Comparison of ENCODE assay signal across 10 mouse cellular contexts in the genomic region with DNA sequence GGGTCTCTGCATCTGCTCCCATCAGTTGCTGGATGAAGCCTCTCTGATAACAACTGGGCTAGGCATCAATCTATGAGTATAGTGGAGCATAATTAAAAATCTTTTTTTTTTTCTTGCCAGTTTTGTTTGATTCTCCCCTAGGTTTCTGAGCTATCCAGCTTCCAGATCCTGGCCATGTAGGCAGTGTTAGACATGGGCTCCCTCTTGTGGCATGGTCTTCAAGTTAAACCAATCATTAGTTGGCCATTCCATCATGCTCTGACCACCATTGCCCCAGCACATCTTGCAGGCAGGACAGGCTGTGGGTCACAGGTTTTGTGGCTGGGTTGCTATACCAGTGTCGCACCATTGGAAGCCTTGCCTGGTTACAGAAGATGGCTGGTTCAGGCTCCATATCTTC.
DNase-seq lines count a peak whose midpoint lies in the region; ATAC-seq and TF ChIP-seq lines count a peak whose summit lies in the region.
"Had no signal": no experiment of that assay in that cellular context is flagged by ENCODE, and none has a peak within 500 bp of the region (broad histone marks: within the 10 kb centered on the region; RNA-seq: fewer than 3 reads in every experiment).

No protein-coding gene starts in this region.

- no peak overlapping the region for H3K4me2 ChIP-seq in heart, postnatal 0 days (ENCODE audit: low read depth, low read length)
- H3K4me2 ChIP-seq in heart, embryonic 11.5 days: no peak overlapping the region
- no peak overlapping the region for H3K4me2 ChIP-seq in midbrain, embryonic 14.5 days (ENCODE audit: low read length)
- no peak overlapping the region for H3K4me2 ChIP-seq in midbrain, embryonic 16.5 days (ENCODE audit: low read length)
- H3K4me2 ChIP-seq: embryonic facial prominence, embryonic 13.5 days had no signal

- H3K4me3 ChIP-seq in heart, postnatal 0 days (ENCODE audit: low read depth, low read length): no peak overlapping the region
- H3K4me3 ChIP-seq in heart, embryonic 11.5 days (ENCODE audit: low read depth, low read length): no peak overlapping the region
- H3K4me3 ChIP-seq in midbrain, embryonic 14.5 days (replicated peaks; ENCODE audit: low read depth, low read length): no peak overlapping the region
- no peak overlapping the region for H3K4me3 ChIP-seq in midbrain, embryonic 16.5 days (ENCODE audit: low read depth, low read length)
- H3K4me3 ChIP-seq: embryonic facial prominence, embryonic 13.5 days; heart, embryonic 10.5 days had no signal

- no peak overlapping the region for H3K27ac ChIP-seq in heart, postnatal 0 days (ENCODE audit: low read depth)
- no peak overlapping the region for H3K27ac ChIP-seq in heart, embryonic 11.5 days (ENCODE audit: low read depth, low read length)
- H3K27ac ChIP-seq in midbrain, embryonic 14.5 days (replicated peaks; ENCODE audit: low read depth, low read length): no peak overlapping the region
- H3K27ac ChIP-seq in midbrain, embryonic 16.5 days (ENCODE audit: low read length): no peak overlapping the region
- H3K27ac ChIP-seq: embryonic facial prominence, embryonic 13.5 days; heart, embryonic 10.5 days had no signal

- no peaks in the 10 kb centered on the region for H3K27me3 ChIP-seq in heart, postnatal 0 days (ENCODE audit: control insufficient read depth, insufficient read depth, low read length)
- H3K27me3 ChIP-seq in heart, embryonic 11.5 days (ENCODE audit: control insufficient read depth, insufficient read depth, low read length): no peaks in the 10 kb centered on the region
- peaks cover 8% of the 10 kb centered on the region; the same call in 1 of the 2 replicates for H3K27me3 ChIP-seq in midbrain, embryonic 14.5 days (ENCODE audit: control insufficient read depth, insufficient read depth, low read length)
- no peaks in the 10 kb centered on the region for H3K27me3 ChIP-seq in midbrain, embryonic 16.5 days (ENCODE audit: control insufficient read depth, insufficient read depth, low read depth, low read length)
- H3K27me3 ChIP-seq: embryonic facial prominence, embryonic 13.5 days had no signal

- peak; percentile 44 for TF ChIP-seq CTCF in heart, postnatal 0 days (IDR thresholded peaks at IDR 0.05; ENCODE audit: low read depth)

- DNase-seq in heart, postnatal 0 days (ENCODE audit: low spot score): no peak
- DNase-seq in midbrain, embryonic 14.5 days: peak; percentile 34
- peak; percentile 28 to 56 for DNase-seq in adrenal gland, postnatal 36 days
- peak; percentile 28 for DNase-seq in retina, embryonic 14.5 days (ENCODE audit: low spot score)
- no peak for DNase-seq in neural tube, embryonic 10.5 days (ENCODE audit: extremely low spot score, low spot score)
- no peak for DNase-seq in frontal cortex, postnatal 14 days (ENCODE audit: low spot score in 2 of 2)

- 71% methylated on average over 1 of the region's 1 CpGs for WGBS in heart, postnatal 0 days
- WGBS in heart, embryonic 11.5 days (ENCODE audit: insufficient replicate concordance): 86% methylated on average over 1 of the region's 1 CpGs
- WGBS in midbrain, embryonic 14.5 days: 95% methylated on average over 1 of the region's 1 CpGs
- 95% methylated on average over 1 of the region's 1 CpGs for WGBS in midbrain, embryonic 16.5 days

- H3K4me1 ChIP-seq in heart, postnatal 0 days (ENCODE audit: control insufficient read depth, insufficient read depth): no peaks in the 10 kb centered on the region
- H3K4me1 ChIP-seq in heart, embryonic 11.5 days (ENCODE audit: control insufficient read depth, insufficient read depth, low read length): no peaks in the 10 kb centered on the region
- H3K4me1 ChIP-seq in midbrain, embryonic 14.5 days (ENCODE audit: control insufficient read depth, insufficient read depth, low read length): no peaks in the 10 kb centered on the region
- no peaks in the 10 kb centered on the region for H3K4me1 ChIP-seq in midbrain, embryonic 16.5 days (ENCODE audit: control insufficient read depth, insufficient read depth, low read length)
- H3K4me1 ChIP-seq: embryonic facial prominence, embryonic 13.5 days; heart, embryonic 10.5 days had no signal

- no peak for TF ChIP-seq EP300 in heart, postnatal 0 days (IDR thresholded peaks at IDR 0.05; ENCODE audit: low read depth)

- H3K9me3 ChIP-seq in heart, postnatal 0 days (replicated peaks; ENCODE audit: control insufficient read depth, low read length): no peaks in the 10 kb centered on the region
- no peaks in the 10 kb centered on the region for H3K9me3 ChIP-seq in heart, embryonic 11.5 days (replicated peaks; ENCODE audit: control insufficient read depth, low read length)
- H3K9me3 ChIP-seq in midbrain, embryonic 14.5 days (ENCODE audit: control insufficient read depth, low read length): no peaks in the 10 kb centered on the region
- no peaks in the 10 kb centered on the region for H3K9me3 ChIP-seq in midbrain, embryonic 16.5 days (replicated peaks; ENCODE audit: control insufficient read depth, low read length, poor library complexity, severe bottlenecking)
- H3K9me3 ChIP-seq: embryonic facial prominence, embryonic 13.5 days; heart, embryonic 10.5 days had no signal

- ATAC-seq in heart, postnatal 0 days (ENCODE audit: insufficient read depth, low read depth): no peak
- ATAC-seq in heart, embryonic 11.5 days (replicated peaks; ENCODE audit: insufficient number of reproducible peaks, low FRiP score, low TSS enrichment): no peak
- ATAC-seq in midbrain, embryonic 14.5 days (ENCODE audit: low FRiP score, low TSS enrichment): no peak
- no peak for ATAC-seq in midbrain, embryonic 16.5 days

- H3K36me3 ChIP-seq in heart, postnatal 0 days (replicated peaks; ENCODE audit: control insufficient read depth, insufficient read depth, low read length): no peaks in the 10 kb centered on the region
- no peaks in the 10 kb centered on the region for H3K36me3 ChIP-seq in heart, embryonic 11.5 days (ENCODE audit: control insufficient read depth, insufficient read depth, low read length)
- no peaks in the 10 kb centered on the region for H3K36me3 ChIP-seq in midbrain, embryonic 14.5 days (ENCODE audit: control insufficient read depth, insufficient read depth, low read length)
- H3K36me3 ChIP-seq in midbrain, embryonic 16.5 days (ENCODE audit: control insufficient read depth, insufficient read depth, low read length): no peaks in the 10 kb centered on the region
- H3K36me3 ChIP-seq: embryonic facial prominence, embryonic 13.5 days; heart, embryonic 10.5 days had no signal

- no peak overlapping the region for H3K9ac ChIP-seq in heart, postnatal 0 days (replicated peaks; ENCODE audit: low read depth, low read length)
- no peak overlapping the region for H3K9ac ChIP-seq in heart, embryonic 11.5 days (ENCODE audit: low read depth, low read length)
- no peak overlapping the region for H3K9ac ChIP-seq in midbrain, embryonic 14.5 days (replicated peaks; ENCODE audit: low read length)
- H3K9ac ChIP-seq in midbrain, embryonic 16.5 days (ENCODE audit: low read depth, low read length): no peak overlapping the region
- H3K9ac ChIP-seq: embryonic facial prominence, embryonic 13.5 days had no signal

Comparison
In these comparisons a context has a peak if more than half of its experiments do, and no peak if none do; other contexts are left out.
1. DNase-seq: peak in midbrain, embryonic 14.5 days (single experiment), adrenal gland, postnatal 36 days (2 of 2) and retina, embryonic 14.5 days (single experiment); none in heart, postnatal 0 days (single experiment), neural tube, embryonic 10.5 days (single experiment) and frontal cortex, postnatal 14 days (0 of 2).